Mouse (Mus musculus): ENCODE data around the gene Baat. TPM values are rescaled to one million over a fixed set of nuclear protein-coding genes. Genes with fewer than 3 reads are reported as not detected.
"Not testable (repeated sequence)": the region's sequence is repeated elsewhere in the genome, so short reads cannot be mapped to it uniquely, and the experiment has no call there.

Gene Baat
- total and polyA plus RNA-seq, 3 experiments = 0.29 TPM; not detected in 2

DNA sequence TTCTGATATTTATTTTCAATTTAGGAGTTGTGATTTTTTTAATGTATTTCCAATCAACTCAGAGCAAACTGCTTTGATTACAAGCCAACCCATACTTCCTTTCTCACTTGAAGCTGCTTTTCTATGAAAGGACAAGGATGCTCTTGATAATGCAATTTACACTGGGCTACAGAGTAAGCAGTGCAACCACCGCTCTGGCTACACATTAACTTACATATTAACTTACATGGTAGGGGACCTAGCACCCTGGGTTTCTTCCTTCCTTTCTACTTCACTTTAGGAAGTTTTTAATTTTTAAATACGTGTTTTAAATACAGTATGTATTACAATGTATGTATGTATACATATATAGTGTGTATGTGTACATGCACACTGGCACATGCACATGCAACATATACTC, 2.8 kb upstream of the Baat start:
- no peaks in the 10 kb centered on the region for H3K79me2 ChIP-seq (replicated peaks; ENCODE audit: control insufficient read depth, insufficient read depth, low read length)
- no peak overlapping the region for H3K27ac ChIP-seq
- H3K4me3 ChIP-seq = no peak overlapping the region
- intact Hi-C loops (cut with DNase I) = no loop called here
- H3K9ac ChIP-seq (ENCODE audit: low read depth, low read length) = no peak overlapping the region
- no peaks in the 10 kb centered on the region for H3K4me1 ChIP-seq (ENCODE audit: control insufficient read depth, insufficient read depth, low read length)
- TF ChIP-seq CTCF (IDR thresholded peaks at IDR 0.05) (no peak), POLR2A (IDR thresholded peaks at IDR 0.05; ENCODE audit: insufficient read depth, low read depth, low read length) (no peak)
- H3K27me3 ChIP-seq (ENCODE audit: control insufficient read depth, insufficient read depth, low read length) = no peaks in the 10 kb centered on the region
- WGBS = 93% methylated on average over 2 of the region's 2 CpGs
- DNase-seq = no peak
- H3K36me3 ChIP-seq (ENCODE audit: control insufficient read depth, insufficient read depth, low read length) = no peaks in the 10 kb centered on the region

DNA sequence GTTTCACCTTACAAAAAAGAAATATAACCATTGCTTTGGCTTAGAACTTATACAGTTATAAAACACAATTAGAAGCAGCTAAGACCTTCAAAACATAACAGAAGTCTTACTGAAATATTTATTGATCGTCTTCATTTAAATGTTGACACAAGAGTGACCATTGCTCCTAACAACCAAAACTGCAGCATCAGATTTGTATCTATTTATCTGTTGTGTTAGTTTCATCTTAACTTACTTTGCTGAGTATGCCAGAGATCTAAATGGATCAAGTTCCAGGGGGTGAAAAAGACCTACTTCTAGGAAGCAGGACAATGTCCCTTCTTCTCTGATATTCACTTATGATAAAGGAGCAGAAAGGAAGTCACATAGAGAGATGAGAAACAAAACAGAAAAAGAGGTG, 2.8 kb downstream of the Baat start:
- no peak overlapping the region for H3K9ac ChIP-seq (ENCODE audit: low read depth, low read length)
- 79% methylated on average over 1 of the region's 1 CpGs for WGBS
- no peaks in the 10 kb centered on the region for H3K4me1 ChIP-seq (ENCODE audit: control insufficient read depth, insufficient read depth, low read length)
- H3K36me3 ChIP-seq (ENCODE audit: control insufficient read depth, insufficient read depth, low read length) = no peaks in the 10 kb centered on the region
- H3K79me2 ChIP-seq (replicated peaks; ENCODE audit: control insufficient read depth, insufficient read depth, low read length) = no peaks in the 10 kb centered on the region
- H3K4me3 ChIP-seq = no peak overlapping the region
- H3K27ac ChIP-seq = no peak overlapping the region
- DNase-seq = no peak
- intact Hi-C loops (cut with DNase I) = no loop called here
- TF ChIP-seq POLR2A (IDR thresholded peaks at IDR 0.05; ENCODE audit: insufficient read depth, low read depth, low read length) (no peak), EP300 (IDR thresholded peaks at IDR 0.05; ENCODE audit: insufficient read depth, low read depth, low read length) (no peak), CTCF (IDR thresholded peaks at IDR 0.05) (no peak)
- no peaks in the 10 kb centered on the region for H3K27me3 ChIP-seq (ENCODE audit: control insufficient read depth, insufficient read depth, low read length)

- 77% methylated on average over 3 of the region's 3 CpGs for WGBS
- DNase-seq; H3K4me3 ChIP-seq; H3K79me2 ChIP-seq (replicated peaks; ENCODE audit: control insufficient read depth, insufficient read depth, low read length); H3K27me3 ChIP-seq (ENCODE audit: control insufficient read depth, insufficient read depth, low read length); intact Hi-C loops (cut with DNase I); H3K36me3 ChIP-seq (ENCODE audit: control insufficient read depth, insufficient read depth, low read length); H3K9ac ChIP-seq (ENCODE audit: low read depth, low read length); H3K27ac ChIP-seq; H3K4me1 ChIP-seq (ENCODE audit: control insufficient read depth, insufficient read depth, low read length): not testable (repeated sequence)
These were observed 20.3 kb downstream of the Baat start for GRCm38 (mm10) chr4:49485934-49486650.

GRCm38 (mm10) chr4:49485442-49485841, 20.9 kb downstream of the Baat start:
- no peaks in the 10 kb centered on the region for H3K27me3 ChIP-seq (ENCODE audit: control insufficient read depth, insufficient read depth, low read length)
- H3K79me2 ChIP-seq (replicated peaks; ENCODE audit: control insufficient read depth, insufficient read depth, low read length) = no peaks in the 10 kb centered on the region
- intact Hi-C loops (cut with DNase I) = no loop called here
- H3K4me1 ChIP-seq (ENCODE audit: control insufficient read depth, insufficient read depth, low read length) = no peaks in the 10 kb centered on the region
- H3K36me3 ChIP-seq (ENCODE audit: control insufficient read depth, insufficient read depth, low read length) = no peaks in the 10 kb centered on the region
- no peak for DNase-seq
- no peak overlapping the region for H3K9ac ChIP-seq (ENCODE audit: low read depth, low read length)
- H3K27ac ChIP-seq = no peak overlapping the region
- no peak overlapping the region for H3K4me3 ChIP-seq
- TF ChIP-seq CTCF (IDR thresholded peaks at IDR 0.05) = no peak
- no peak for TF ChIP-seq EP300 (IDR thresholded peaks at IDR 0.05; ENCODE audit: insufficient read depth, low read depth, low read length)
- TF ChIP-seq POLR2A (IDR thresholded peaks at IDR 0.05; ENCODE audit: insufficient read depth, low read depth, low read length) = no peak

DNA sequence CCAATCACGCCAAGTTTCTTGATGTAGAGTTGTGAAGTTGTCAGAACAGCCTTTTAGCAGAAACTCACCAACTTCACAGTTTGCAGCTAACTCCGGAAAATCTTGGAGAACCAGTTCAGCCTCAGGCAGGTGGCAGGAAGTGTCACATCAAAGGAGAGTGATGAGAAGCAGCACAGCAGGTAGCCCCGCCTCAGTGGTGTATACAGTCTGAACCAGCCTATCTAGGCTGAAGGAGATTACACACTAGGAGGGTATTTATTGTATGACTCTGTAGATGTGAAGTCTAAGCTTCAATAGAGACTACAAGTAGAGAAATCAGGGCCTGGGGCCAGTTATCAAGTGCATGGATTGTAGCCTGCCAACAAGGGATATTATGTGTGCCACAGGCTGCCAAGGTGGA, 25.5 kb downstream of the Baat start:
- Histone ChIP-seq H3K79me2 (replicated peaks; ENCODE audit: control insufficient read depth, insufficient read depth, low read length) (no peaks in the 10 kb centered on the region), H3K27ac (no peak overlapping the region), H3K4me1 (ENCODE audit: control insufficient read depth, insufficient read depth, low read length) (no peaks in the 10 kb centered on the region), H3K27me3 (ENCODE audit: control insufficient read depth, insufficient read depth, low read length) (no peaks in the 10 kb centered on the region), H3K4me3 (no peak overlapping the region), H3K36me3 (ENCODE audit: control insufficient read depth, insufficient read depth, low read length) (no peaks in the 10 kb centered on the region), H3K9ac (ENCODE audit: low read depth, low read length) (no peak overlapping the region)
- WGBS = 61% methylated on average over 3 of the region's 3 CpGs
- intact Hi-C loops (cut with DNase I) = no loop called here
- no peak for TF ChIP-seq EP300 (IDR thresholded peaks at IDR 0.05; ENCODE audit: insufficient read depth, low read depth, low read length)
- no peak for TF ChIP-seq CTCF (IDR thresholded peaks at IDR 0.05)
- DNase-seq = no peak

DNA sequence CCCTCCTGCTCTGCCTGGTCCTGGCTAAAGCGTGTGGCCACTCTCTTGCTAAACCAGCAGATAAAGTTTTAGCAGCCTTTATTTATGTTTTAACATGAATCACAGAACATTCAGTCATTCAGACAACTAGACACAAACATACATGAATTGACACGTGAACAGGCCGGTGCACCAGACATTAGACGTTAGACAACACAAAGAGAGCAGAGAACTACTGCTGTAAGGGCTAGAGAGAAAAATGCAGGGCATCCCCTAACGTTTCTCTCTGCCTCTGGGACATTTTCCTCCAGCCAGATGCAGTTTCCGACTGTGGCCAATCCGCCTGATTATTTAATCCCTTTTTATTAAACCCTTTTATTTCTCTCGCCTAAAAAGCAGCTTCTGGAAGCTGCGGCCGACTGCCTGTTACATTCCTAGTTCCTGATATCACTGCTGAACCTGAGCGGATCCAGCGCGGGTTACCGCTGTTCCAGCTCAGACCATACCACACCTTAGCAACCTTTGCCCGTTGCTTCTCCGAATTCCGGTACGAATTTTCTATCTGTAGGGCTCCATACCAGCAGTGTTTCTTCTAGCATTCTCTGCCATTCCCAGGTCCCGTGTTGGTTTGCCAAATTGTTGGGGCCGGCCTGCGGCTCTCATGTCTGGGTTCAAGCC, 26.1 kb downstream of the Baat start:
- no peak overlapping the region for H3K4me3 ChIP-seq
- intact Hi-C loops (cut with DNase I) = no loop called here
- TF ChIP-seq POLR2A (IDR thresholded peaks at IDR 0.05; ENCODE audit: insufficient read depth, low read depth, low read length) (no peak), EP300 (IDR thresholded peaks at IDR 0.05; ENCODE audit: insufficient read depth, low read depth, low read length) (no peak), CTCF (IDR thresholded peaks at IDR 0.05) (no peak)
- 37% methylated on average over 21 of the region's 21 CpGs for WGBS
- no peaks in the 10 kb centered on the region for H3K79me2 ChIP-seq (replicated peaks; ENCODE audit: control insufficient read depth, insufficient read depth, low read length)
- H3K27me3 ChIP-seq (ENCODE audit: control insufficient read depth, insufficient read depth, low read length) = no peaks in the 10 kb centered on the region
- H3K4me1 ChIP-seq (ENCODE audit: control insufficient read depth, insufficient read depth, low read length) = no peaks in the 10 kb centered on the region
- H3K27ac ChIP-seq = no peak overlapping the region
- no peaks in the 10 kb centered on the region for H3K36me3 ChIP-seq (ENCODE audit: control insufficient read depth, insufficient read depth, low read length)
- no peak overlapping the region for H3K9ac ChIP-seq (ENCODE audit: low read depth, low read length)
- DNase-seq = no peak

DNA sequence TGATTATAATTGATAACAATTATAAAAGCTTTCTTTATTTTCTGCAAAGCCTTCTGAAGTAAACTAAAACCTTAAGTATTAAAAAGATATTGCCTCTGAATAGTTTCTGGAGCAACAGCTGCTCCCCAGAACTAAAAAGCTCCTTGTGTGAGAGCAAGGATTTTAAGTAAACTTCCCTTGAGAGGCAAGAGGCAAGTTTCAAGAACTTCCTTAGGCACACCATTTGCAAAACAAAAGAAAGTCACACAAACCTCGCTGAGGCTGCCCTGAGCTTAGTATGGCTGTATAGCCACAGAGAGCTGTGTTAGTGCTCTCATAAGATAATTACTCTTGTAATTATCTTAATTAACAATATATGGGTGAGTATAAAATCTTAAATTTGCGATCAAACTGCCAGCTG, 27.3 kb downstream of the Baat start:
- not testable (repeated sequence) for H3K36me3 ChIP-seq (ENCODE audit: control insufficient read depth, insufficient read depth, low read length); H3K27ac ChIP-seq
- 51% methylated on average over 2 of the region's 2 CpGs for WGBS

More for the DNA sequence above, 27.3 kb downstream of the Baat start:
- H3K9ac ChIP-seq (ENCODE audit: low read depth, low read length); H3K79me2 ChIP-seq (replicated peaks; ENCODE audit: control insufficient read depth, insufficient read depth, low read length); H3K27me3 ChIP-seq (ENCODE audit: control insufficient read depth, insufficient read depth, low read length); intact Hi-C loops (cut with DNase I); DNase-seq; H3K4me3 ChIP-seq; H3K4me1 ChIP-seq (ENCODE audit: control insufficient read depth, insufficient read depth, low read length): not testable (repeated sequence)
